Mouse (Mus musculus) gastrocnemius, postnatal 14 days (tissue): ENCODE results near the gene Tmem138. TPM values are rescaled to one million over a fixed set of nuclear protein-coding genes. Genes with fewer than 3 reads are reported as not detected.

ENCODE experiments used
- DNase-seq: peaks from one replicate; pipeline ENCODE4 v3.0.0; 2021; ENCODE audit warnings: mixed read lengths
- intact Hi-C: fragments of 180-260 bp; cut with DNase I; formaldehyde crosslinking; loops from one replicate; pipeline ENCODE4 v1.15.1; 2025; ENCODE audit warnings: low total_unique reads
- total RNA-seq, 2 experiments: library from RNA; stranded (reverse); gene quantifications; 2 replicates each; pipeline ENCODE4 v1.2.3; 2021

Gene Tmem138
- total RNA-seq, 2 experiments from 2014 or later: 1.3 to 2.0 TPM

GRCm38 (mm10) chr19:10521926-10522325 is 55.2 kb downstream of the Tmem138 start:
- intact Hi-C loops: no loop called here

More at GRCm38 (mm10) chr19:10521926-10522325, 55.2 kb downstream of the Tmem138 start:
- DNase-seq: no peak

Other genes with a start within 250 kb of the Tmem138 start
- gene Syt7, start 188.3 kb downstream of the Tmem138 start, total RNA-seq: 1 to 10 TPM; 2.5 to 2.7 TPM
- gene Lrrc10b, start 119.9 kb downstream of the Tmem138 start, total RNA-seq: under 1 TPM; 0.35 to 0.49 TPM
- under 1 TPM; 0.38 to 0.57 TPM for gene Ppp1r32, start 94.4 kb downstream of the Tmem138 start, total RNA-seq
- 10 to 100 TPM; 17.0 to 21.0 TPM for gene Cpsf7, start 52.1 kb downstream of the Tmem138 start, total RNA-seq
- 10 to 100 TPM; 38.5 to 46.6 TPM for gene Sdhaf2, start 51.2 kb downstream of the Tmem138 start, total RNA-seq
- gene Tmem216, start 21.1 kb downstream of the Tmem138 start, total RNA-seq: 1 to 10 TPM; 1.3 to 1.8 TPM
- gene Cyb561a3, start 190 bp downstream of the Tmem138 start, total RNA-seq: 1 to 10 TPM; 3.8 to 4.1 TPM
- gene Ddb1, start 28.0 kb upstream of the Tmem138 start, total RNA-seq: 100 to 1,000 TPM; 143 to 164 TPM
- 1 to 10 TPM; 6.4 to 7.2 TPM for gene Tkfc, start 28.3 kb upstream of the Tmem138 start, total RNA-seq
- gene Vwce, start 56.9 kb upstream of the Tmem138 start, total RNA-seq: under 1 TPM; 0.04 to 0.10 TPM
- not detected for gene Pga5, start 100.7 kb upstream of the Tmem138 start, total RNA-seq
- gene Vps37c, start 111.4 kb upstream of the Tmem138 start, total RNA-seq: 10 to 100 TPM; 15.2 to 22.0 TPM
- gene Cd5, start 161.6 kb upstream of the Tmem138 start, total RNA-seq: not detected